Mouse (Mus musculus): ENCODE results near the gene Itga5. TPM values are rescaled to one million over a fixed set of nuclear protein-coding genes. Genes with fewer than 3 reads are reported as not detected.
A peak's percentile ranks its signal among the peaks of the same experiment; 100 is the strongest.
"Not testable (repeated sequence)": the region's sequence is repeated elsewhere in the genome, so short reads cannot be mapped to it uniquely, and the experiment has no call there.

Gene Itga5
- polyA plus RNA-seq (2016; fragmentation: Nextera tagmentation; extraction: Ambion mirVana), result 26.1 and 26.4 TPM in 2 replicates

- no peaks in the 10 kb centered on the region for H3K9me3 ChIP-seq (replicated peaks)
- WGBS, result under 1% methylated on average over 51 of the region's 51 CpGs
These were observed at the start of gene Itga5 for GRCm38 (mm10) chr15:103366376-103367149. Gene Itga5, minus strand, starts transcription at chr15:103366763.

GRCm38 (mm10) chr15:103405586-103405985 lies 39.0 kb upstream of the Itga5 start:
- H3K9me3 ChIP-seq (replicated peaks); H3K4me1 ChIP-seq; H3K36me3 ChIP-seq; H3K4me3 ChIP-seq; DNase-seq (ENCODE audit: low spot score); H3K27ac ChIP-seq (replicated peaks); H3K27me3 ChIP-seq (ENCODE audit: low read depth, poor library complexity, severe bottlenecking): not testable (repeated sequence)
- WGBS, result 97% methylated on average over 2 of the region's 3 CpGs

More at GRCm38 (mm10) chr15:103366376-103367149, at the start of gene Itga5:
- Histone ChIP-seq H3K27ac (replicated peaks) (peak within 1 kb of the TSS; percentile 88), H3K4me3 (peak within 1 kb of the TSS; percentile 68), H3K36me3 (no peaks in the 10 kb centered on the region), H3K4me1 (peaks cover 44% of the 10 kb centered on the region), H3K27me3 (ENCODE audit: low read depth, poor library complexity, severe bottlenecking) (no peaks in the 10 kb centered on the region)
- DNase-seq (ENCODE audit: low spot score), result peak; percentile 72

DNA sequence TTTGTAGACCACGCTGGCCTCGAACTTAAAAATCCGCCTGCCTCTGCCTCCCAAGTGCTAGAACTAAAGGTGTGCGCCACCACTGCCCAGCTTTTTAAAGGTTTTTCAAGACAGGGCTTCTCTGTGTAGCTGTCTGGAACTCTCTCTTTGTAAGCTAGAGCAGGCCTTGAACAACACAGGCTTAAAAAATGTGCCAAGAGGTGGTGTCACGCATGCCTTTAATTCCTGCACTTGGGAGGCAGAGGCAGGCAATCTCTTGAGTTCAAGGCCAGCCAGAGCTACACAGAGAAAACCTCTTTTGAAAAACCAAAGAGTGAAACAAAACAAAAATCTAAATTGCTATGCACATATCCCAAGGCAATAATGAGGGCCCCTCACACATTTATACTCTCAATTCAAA lies 34.8 kb upstream of the Itga5 start:
- H3K9me3 ChIP-seq (replicated peaks), result no peaks in the 10 kb centered on the region
- no peak overlapping the region for H3K27ac ChIP-seq (replicated peaks)
- 93% methylated on average over 5 of the region's 5 CpGs for WGBS
- H3K4me3 ChIP-seq, result no peak overlapping the region
- no peaks in the 10 kb centered on the region for H3K27me3 ChIP-seq (ENCODE audit: low read depth, poor library complexity, severe bottlenecking)
- H3K36me3 ChIP-seq, result no peaks in the 10 kb centered on the region
- peaks cover under 1% of the 10 kb centered on the region; the same call in 1 of the 2 replicates for H3K4me1 ChIP-seq
- no peak for DNase-seq (ENCODE audit: low spot score)

GRCm38 (mm10) chr15:103393577-103393976 lies 27.0 kb upstream of the Itga5 start:
- Histone ChIP-seq H3K9me3 (replicated peaks) (no peaks in the 10 kb centered on the region), H3K4me1 (peaks cover 3% of the 10 kb centered on the region; the same call in 1 of the 2 replicates), H3K4me3 (no peak overlapping the region), H3K27ac (replicated peaks) (no peak overlapping the region), H3K27me3 (ENCODE audit: low read depth, poor library complexity, severe bottlenecking) (no peaks in the 10 kb centered on the region), H3K36me3 (no peaks in the 10 kb centered on the region)
- DNase-seq (ENCODE audit: low spot score), result no peak

- no peaks in the 10 kb centered on the region for H3K4me1 ChIP-seq
- H3K4me3 ChIP-seq, result no peak overlapping the region
- H3K9me3 ChIP-seq (replicated peaks), result no peaks in the 10 kb centered on the region
- WGBS, result 52% methylated on average over 4 of the region's 4 CpGs
- no peak overlapping the region for H3K27ac ChIP-seq (replicated peaks)
- no peaks in the 10 kb centered on the region for H3K27me3 ChIP-seq (ENCODE audit: low read depth, poor library complexity, severe bottlenecking)
- DNase-seq (ENCODE audit: low spot score), result no peak
- H3K36me3 ChIP-seq, result no peaks in the 10 kb centered on the region
These were observed 22.1 kb upstream of the Itga5 start for GRCm38 (mm10) chr15:103388556-103389145.

DNA sequence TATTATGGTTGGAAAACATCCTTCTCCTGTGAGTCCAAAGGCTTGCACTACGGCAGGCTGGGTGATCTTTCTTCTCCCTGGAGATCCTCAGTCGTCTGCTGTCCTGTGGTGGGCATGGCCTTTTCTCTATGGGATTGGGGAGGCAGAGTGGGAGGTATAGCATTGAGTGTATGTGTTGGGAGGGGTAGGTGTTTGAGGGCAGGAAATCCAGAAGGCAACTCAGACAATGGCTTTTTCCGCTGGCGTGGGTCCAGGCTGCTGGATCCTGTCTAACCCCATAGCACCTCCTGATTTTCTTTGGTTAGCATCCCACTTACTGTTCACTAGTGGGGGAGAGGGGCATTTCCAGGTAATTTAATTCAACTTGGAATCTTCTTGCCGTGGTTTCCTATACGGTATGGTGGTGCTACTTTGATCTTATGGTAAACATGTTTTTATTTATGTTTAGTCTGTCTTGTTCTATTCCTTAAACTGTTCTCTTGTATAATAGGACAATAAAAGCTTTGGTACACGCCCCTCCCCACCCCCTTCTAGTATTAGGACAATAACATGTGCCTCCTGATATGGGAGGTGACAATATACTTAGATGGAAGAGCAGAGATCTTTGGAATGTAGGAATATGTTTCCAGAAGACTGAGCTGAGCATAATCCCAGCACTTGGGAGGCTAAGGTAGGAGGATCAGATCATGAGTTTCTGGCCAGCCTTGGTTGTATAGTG lies 17.4 kb upstream of the Itga5 start:
- no peak overlapping the region for H3K27ac ChIP-seq (replicated peaks)
- H3K4me1 ChIP-seq, result peaks cover 6% of the 10 kb centered on the region; the same call in 1 of the 2 replicates
- H3K4me3 ChIP-seq, result no peak overlapping the region
- H3K36me3 ChIP-seq, result no peaks in the 10 kb centered on the region
- 70% methylated on average over 7 of the region's 7 CpGs for WGBS
- no peaks in the 10 kb centered on the region for H3K27me3 ChIP-seq (ENCODE audit: low read depth, poor library complexity, severe bottlenecking)
- no peaks in the 10 kb centered on the region for H3K9me3 ChIP-seq (replicated peaks)
- DNase-seq (ENCODE audit: low spot score), result no peak

DNA sequence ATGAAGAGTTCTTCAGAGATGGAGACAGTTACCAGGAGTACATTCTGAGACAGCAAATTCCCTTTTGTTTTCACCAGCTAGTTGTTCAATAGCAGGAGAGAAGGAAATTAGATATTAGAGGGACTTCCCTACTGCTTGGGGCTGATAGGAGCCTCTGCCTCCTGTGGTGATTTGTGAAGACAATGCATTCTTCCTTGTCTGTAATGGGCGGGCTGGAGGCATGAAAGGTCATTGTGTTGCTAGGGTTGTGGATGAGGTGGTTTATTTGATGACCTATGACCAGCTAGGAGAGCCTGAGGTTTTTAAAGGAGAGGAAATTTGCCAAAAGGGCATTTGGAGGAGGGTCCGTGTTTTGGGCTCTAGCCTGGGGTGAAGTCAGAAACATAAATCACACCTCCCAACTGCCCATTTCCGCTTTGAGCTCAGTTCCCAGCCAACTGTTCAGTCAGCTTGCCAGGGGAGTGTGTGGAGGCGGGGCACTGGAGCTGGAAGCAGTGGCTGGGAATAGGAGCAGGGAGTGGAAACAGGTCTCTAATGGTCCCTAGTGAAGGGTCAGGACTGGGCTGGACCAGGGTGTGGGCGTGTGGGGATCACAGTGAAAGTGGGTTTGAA lies 16.3 kb upstream of the Itga5 start:
- WGBS, result 42% methylated on average over 5 of the region's 5 CpGs

GRCm38 (mm10) chr15:103382075-103382474 lies 15.5 kb upstream of the Itga5 start:
- Histone ChIP-seq H3K27ac (replicated peaks) (no peak overlapping the region), H3K4me1 (peaks cover 15% of the 10 kb centered on the region; the same call in 1 of the 2 replicates), H3K4me3 (no peak overlapping the region), H3K36me3 (no peaks in the 10 kb centered on the region), H3K27me3 (ENCODE audit: low read depth, poor library complexity, severe bottlenecking) (no peaks in the 10 kb centered on the region), H3K9me3 (replicated peaks) (no peaks in the 10 kb centered on the region)
- WGBS, result 89% methylated on average over 2 of the region's 2 CpGs
- no peak for DNase-seq (ENCODE audit: low spot score)

More for the DNA sequence above, 16.3 kb upstream of the Itga5 start:
- Histone ChIP-seq H3K27ac (replicated peaks) (no peak overlapping the region), H3K36me3 (no peaks in the 10 kb centered on the region), H3K4me3 (no peak overlapping the region), H3K27me3 (ENCODE audit: low read depth, poor library complexity, severe bottlenecking) (no peaks in the 10 kb centered on the region), H3K9me3 (replicated peaks) (no peaks in the 10 kb centered on the region), H3K4me1 (peaks cover 13% of the 10 kb centered on the region; the same call in 1 of the 2 replicates)
- no peak for DNase-seq (ENCODE audit: low spot score)

- Histone ChIP-seq H3K9me3 (replicated peaks) (no peaks in the 10 kb centered on the region), H3K36me3 (no peaks in the 10 kb centered on the region), H3K4me1 (peaks cover 15% of the 10 kb centered on the region; the same call in 1 of the 2 replicates), H3K27me3 (ENCODE audit: low read depth, poor library complexity, severe bottlenecking) (no peaks in the 10 kb centered on the region), H3K27ac (replicated peaks) (no peak overlapping the region), H3K4me3 (no peak overlapping the region)
- WGBS, result 74% methylated on average over 3 of the region's 3 CpGs
- DNase-seq (ENCODE audit: low spot score), result no peak
These were observed 12.2 kb upstream of the Itga5 start for GRCm38 (mm10) chr15:103378665-103379356.

DNA sequence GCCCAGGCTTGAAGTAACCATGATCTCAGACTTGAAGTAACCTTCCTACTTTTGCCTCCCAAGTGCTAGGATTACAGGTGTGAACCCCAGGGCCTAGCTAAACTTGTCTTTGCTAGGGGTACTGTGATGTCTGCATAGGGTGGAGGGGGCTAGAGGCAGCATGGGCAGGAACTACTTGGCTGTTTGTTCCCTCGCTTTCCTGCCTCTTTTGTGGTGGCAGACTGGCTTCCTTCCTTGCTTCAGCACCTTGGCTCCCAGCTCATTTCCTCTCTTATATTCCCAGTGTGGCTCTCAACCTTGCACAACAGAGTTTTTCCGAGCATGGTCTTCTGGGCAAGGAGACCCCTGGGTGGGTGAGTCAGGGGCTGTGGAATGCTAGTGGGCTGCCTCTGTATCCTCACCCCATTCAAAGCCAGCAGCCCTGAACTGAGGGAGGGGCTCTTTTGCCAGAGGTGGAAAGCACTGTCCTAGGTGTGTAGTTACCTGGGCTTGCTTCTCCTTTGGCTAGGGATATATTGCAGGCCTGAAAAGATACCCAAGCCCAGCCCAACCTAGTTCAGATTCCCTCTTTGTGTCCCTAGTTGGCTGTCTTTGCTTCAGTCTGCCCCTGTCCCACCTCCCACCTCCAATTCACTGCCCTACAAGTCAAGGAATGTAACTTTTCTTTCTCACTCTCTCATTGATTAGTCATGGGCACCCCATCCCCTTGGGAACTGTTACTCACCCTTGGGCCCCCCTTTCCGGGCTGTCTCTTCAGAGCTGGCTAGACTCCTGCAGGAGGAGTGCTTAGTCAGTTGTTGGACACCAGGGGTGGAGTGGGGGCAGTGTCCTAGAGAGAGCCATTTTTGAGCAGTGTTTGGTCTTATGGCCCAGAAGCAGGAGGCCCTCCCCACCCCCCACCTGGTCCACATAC lies 11.4 kb upstream of the Itga5 start:
- Histone ChIP-seq H3K27ac (replicated peaks) (no peak overlapping the region), H3K9me3 (replicated peaks) (no peaks in the 10 kb centered on the region), H3K4me1 (peaks cover 12% of the 10 kb centered on the region; the same call in 1 of the 2 replicates), H3K27me3 (ENCODE audit: low read depth, poor library complexity, severe bottlenecking) (no peaks in the 10 kb centered on the region), H3K36me3 (no peaks in the 10 kb centered on the region), H3K4me3 (no peak overlapping the region)
- 78% methylated on average over 3 of the region's 3 CpGs for WGBS
- no peak for DNase-seq (ENCODE audit: low spot score)

DNA sequence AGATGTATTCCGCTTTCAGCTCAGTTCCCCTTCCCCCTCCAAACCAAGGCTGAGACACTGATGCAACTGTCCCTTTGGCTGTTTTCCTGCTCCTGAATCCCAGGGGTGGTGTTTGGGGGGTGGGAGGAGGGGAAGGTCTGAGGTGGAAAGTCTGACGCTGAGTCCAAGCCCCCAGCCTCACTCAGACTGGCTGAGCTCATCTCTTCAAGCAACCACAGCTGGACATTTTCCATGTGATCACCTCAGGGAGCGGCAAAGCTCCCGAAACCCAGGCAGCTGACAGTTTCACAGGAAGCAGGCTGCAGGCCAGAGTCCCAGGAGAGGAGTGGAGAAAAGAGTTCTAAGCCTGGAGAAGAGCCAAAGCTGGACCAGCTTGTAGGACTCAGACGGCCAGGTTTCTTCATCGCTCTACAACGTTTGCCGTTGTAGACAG lies 10.3 kb upstream of the Itga5 start:
- no peak overlapping the region for H3K4me3 ChIP-seq
- H3K27ac ChIP-seq (replicated peaks), result no peak overlapping the region
- H3K4me1 ChIP-seq, result peaks cover 8% of the 10 kb centered on the region; the same call in 1 of the 2 replicates
- H3K27me3 ChIP-seq (ENCODE audit: low read depth, poor library complexity, severe bottlenecking), result no peaks in the 10 kb centered on the region
- no peaks in the 10 kb centered on the region for H3K36me3 ChIP-seq
- no peaks in the 10 kb centered on the region for H3K9me3 ChIP-seq (replicated peaks)
- DNase-seq (ENCODE audit: low spot score), result no peak
- WGBS, result 77% methylated on average over 8 of the region's 8 CpGs

Data from midbrain, embryonic 10.5 days (tissue).